Mouse (Mus musculus): ENCODE results near the gene 1700074P13Rik.
"Not testable (repeated sequence)": the region's sequence is repeated elsewhere in the genome, so short reads cannot be mapped to it uniquely, and the experiment has no call there.

The 1700074P13Rik gene

DNA sequence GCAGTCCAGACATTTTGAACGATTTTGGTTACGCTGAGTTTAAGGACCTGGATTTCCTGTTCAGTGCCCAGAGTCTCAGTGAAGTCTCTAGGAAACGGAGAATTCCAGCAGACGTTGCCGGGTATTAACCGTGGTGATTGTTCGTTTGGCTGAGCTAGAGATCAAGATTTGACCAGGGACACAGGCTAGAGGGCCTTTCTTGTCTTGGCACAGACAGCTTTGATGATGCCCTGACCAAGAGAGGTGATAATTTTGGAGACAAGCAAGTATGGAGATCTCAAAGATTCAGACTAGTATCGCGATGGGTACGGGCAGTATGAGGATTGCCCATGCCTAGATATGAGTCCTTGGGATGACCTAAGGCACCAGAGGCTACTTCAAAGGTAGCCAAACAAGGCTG lies at the start of gene 1700074P13Rik:
Gene 1700074P13Rik (minus strand): TSS at position 101 of the 400 bp plus-strand sequence.
- no peak for DNase-seq

DNA sequence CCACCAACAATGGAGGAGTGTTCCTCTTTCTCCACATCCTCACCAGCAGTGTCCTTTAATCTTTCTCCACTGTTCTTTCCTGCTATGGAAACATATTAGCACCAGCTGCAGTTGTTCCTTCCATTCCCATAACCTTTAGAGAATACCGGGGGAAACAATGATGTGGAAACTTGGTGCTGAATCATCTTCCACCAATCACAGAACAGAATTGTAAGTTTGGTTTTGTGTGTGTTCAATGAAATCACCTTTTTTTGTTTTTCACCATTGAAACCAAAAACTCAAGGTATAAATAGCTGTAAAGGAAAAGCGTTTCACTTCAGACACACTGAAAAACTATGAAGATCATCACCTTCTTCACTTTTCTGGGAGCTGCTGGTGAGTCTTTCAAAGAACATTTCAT lies 24.1 kb upstream of the 1700074P13Rik start, which contains the start of gene 1810009J06Rik:
Gene 1810009J06Rik (plus strand): TSS at position 301 of the 400 bp plus-strand sequence.
- not testable (repeated sequence) for DNase-seq

DNA sequence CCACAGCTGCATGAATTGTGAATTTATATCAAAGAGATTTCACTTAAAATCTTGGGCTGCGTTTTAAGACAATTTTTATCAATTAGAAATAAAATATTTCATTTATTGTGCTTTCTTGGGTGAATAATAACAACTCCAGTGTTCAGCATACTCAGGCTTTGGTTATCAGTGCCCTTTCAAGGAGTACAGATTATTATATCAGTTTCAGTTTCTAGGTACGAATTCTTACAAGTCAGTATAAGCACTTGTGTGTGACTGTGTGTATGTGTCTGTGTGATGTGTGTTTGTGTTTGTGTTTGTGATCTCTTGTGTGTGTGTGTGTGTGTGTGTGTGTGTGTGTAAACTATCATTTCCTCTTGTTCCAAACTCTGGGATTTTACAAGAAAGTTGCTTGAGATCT lies 13.4 kb upstream of the 1700074P13Rik start:
- DNase-seq: no peak

DNA sequence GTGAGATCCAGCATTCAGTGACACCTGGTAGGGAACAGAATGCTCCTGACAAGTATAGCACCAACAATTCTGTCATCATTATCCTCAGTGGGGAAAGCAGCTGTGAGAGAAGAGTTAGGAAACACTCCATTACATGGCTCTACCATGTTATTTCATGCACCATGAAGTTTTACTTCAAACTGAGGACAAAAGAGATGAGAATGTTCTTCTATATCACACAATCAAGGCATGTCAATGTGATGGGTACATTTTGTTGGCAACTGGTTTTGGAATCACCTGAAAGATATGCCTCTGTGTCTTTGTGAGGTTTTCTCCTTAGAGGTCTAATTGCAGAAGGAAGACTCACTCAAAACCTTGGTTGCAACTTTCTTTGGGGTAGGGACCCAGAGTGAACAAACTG lies 11.4 kb upstream of the 1700074P13Rik start, which contains the start of gene Gm4744:
Gene Gm4744 (minus strand): TSS at position 101 of the 400 bp plus-strand sequence.
- no peak for DNase-seq

DNA sequence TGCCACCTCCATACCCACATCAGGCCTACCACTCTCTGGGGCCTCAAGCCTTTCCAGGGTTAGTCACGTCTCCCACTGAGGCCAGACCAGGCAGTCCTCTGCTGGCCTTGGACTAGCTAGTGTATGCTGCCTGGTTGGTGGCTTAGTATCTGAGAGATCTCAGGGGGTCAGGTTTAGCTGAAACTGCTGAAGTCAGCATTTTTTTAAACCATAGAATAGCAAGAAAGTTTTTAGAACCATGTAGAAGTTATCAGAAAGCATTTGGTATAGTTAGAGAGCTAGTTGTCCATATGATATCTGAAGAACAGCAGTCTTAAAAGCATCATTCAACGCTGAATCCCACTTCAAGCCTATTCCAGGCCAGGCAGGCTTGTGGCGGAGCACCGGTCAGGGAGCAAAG lies 20.4 kb downstream of the 1700074P13Rik start:
- no peak for DNase-seq

DNA sequence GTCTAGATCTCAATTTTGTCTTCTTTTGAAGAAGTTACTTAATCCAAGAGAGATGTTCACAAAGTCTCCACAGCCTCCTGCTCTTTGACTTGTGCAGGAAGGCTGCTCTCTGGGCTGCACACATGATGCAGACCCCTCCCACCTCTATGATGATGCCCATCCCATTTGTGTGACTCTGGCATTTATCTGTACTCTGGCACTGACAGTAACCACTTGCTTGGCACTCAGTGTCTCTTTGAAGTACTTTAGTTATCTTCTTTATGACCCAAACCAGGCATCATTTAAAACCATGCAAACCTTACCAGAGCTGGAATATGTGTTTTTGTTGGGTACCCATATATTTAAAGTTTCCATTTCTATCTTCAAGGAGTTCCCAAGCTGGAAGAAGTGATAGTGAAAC lies 40.1 kb downstream of the 1700074P13Rik start, which contains the start of gene Prss58:
Gene Prss58 (minus strand): TSS at position 101 of the 400 bp plus-strand sequence.
- DNase-seq: no peak

DNA sequence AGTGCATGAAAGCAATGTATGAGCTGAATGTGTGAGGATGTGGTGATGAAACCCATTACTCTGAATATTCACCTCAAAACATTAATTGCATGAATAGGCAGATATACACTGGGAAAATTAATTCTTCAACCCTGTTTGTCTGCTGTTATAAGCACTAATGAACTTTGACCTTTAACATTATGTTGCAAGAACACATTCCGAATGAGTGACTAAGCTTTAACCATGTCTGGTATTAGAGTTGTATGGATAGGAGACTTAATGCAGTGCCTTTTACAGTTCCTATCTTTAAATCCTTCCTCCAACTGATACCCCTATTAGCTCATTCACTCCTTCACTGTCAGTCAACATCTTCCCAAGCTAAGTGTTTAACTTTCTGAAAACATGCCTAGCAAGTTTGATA lies 45.6 kb downstream of the 1700074P13Rik start:
- DNase-seq: no peak

DNA sequence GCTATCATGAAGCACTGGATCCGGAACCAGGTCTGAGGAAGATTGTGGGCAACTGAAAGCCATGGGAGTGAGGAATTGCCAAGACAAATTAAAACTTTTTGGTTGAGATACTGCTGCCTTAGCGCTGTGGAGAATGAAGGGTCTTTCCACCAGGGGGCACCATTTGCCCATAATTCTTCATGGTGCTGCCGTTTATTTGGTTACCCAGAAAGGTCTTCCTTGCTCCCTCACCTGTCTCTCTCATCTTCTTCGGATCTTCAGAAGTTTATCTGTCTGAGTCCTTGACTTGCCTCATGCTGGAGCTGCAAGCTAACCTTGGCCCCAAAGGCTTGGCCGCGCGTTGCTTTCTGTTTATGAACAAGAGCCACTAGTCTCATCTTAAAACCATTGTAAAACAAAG lies 46.8 kb downstream of the 1700074P13Rik start:
- no peak for DNase-seq

DNA sequence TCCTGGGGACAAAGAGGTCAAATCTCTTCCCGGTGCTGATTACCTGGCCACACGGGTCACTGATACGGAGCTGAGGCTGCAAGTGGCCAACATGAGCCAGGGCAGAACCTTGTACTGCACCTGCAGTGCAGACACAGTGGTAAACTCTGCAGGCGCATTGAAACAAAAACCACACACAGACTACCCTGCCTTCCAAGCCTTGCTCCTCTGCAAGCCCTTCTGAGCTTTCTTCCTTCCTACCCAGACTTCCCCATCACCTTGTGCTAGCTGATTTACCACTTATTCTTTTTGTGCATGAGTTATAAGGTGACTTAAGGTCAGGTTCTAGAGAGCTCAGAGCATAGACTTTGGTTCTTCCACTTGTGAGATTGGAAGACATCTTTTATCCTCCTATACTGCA lies 48.6 kb downstream of the 1700074P13Rik start:
- no peak for DNase-seq

DNA sequence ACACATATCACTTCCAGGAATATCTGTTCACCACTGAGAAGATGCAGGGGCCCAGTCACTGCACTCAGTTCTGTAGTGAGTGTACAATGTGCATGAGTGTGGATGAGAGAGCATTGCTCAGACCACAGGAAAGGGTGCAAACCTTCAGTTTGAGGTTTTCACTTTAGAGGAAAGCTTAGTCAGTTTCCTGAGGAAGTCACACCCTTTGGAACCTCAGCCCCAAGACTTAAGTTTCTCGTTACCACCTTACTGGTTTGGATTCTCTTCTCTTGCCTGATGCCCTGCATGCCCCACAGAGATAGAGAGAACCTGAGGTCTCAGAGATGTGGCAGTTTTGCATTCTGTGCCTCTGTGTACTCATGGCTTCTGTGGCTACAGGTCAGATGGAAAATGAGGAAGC lies 49.4 kb downstream of the 1700074P13Rik start:
- no peak for DNase-seq

DNA sequence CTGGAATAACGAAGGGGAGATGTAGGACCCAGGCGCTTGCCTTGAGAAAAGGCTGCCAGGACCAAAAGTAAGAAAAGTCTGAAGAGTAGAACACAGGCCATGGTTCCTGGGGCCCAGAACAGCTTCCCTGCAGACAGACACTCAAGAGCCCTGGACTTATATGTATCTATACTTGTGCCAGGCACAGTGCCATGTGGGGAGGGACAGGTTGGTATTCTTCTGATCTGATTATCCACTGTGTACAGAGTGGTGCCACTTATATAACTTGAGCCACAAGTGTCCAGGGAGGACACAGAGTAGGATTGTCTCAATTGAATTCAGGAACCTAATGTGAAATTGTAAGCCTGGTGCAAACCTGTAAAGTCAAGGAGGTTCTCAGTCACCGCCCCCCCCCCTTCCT lies 53.0 kb downstream of the 1700074P13Rik start, which contains the start of gene Moxd2:
Gene Moxd2 (minus strand): TSS at position 101 of the 400 bp plus-strand sequence.
- no peak for DNase-seq

All from cerebellum, adult 11 months (tissue).